Mouse (Mus musculus) ES-E14 (cell line): ENCODE results near the gene Gm49358.

ENCODE experiments used
- HCFC1 ChIP-seq: IDR thresholded peaks from 2 replicates; pipeline ENCODE4 v1.6.1; 2012; ENCODE audit warnings: low read length, inconsistent platforms, borderline replicate concordance; ENCODE audit not compliant: insufficient read depth
- MAFK ChIP-seq: IDR thresholded peaks from 2 replicates; pipeline ENCODE4 v1.6.1; 2014; ENCODE audit warnings: mild to moderate bottlenecking, low read depth, low read length, inconsistent platforms; ENCODE audit not compliant: insufficient read depth

GRCm38 (mm10) chr10:86735036-86735435, 28.7 kb upstream of the Gm49358 start:
- no peak for TF ChIP-seq MAFK
- no peak for TF ChIP-seq HCFC1
